Mouse (Mus musculus) cerebellum, adult 2 months (tissue): ENCODE results near the gene Spata13.

Source experiments
- CTCF ChIP-seq: fragments of 200-500 bp; IDR thresholded peaks from 2 replicates; pipeline ENCODE4 v1.5.1; 2011; ENCODE audit warnings: low read depth, mild to moderate bottlenecking, control low read depth, low read length, moderate library complexity, borderline replicate concordance; ENCODE audit not compliant: insufficient read depth
- POLR2A ChIP-seq: fragments of 200-500 bp; IDR thresholded peaks from 2 replicates; pipeline ENCODE4 v1.6.1; 2011; ENCODE audit warnings: low read length, control low read depth, borderline replicate concordance; ENCODE audit not compliant: insufficient read depth

- TF ChIP-seq POLR2A, result no peak
- no peak for TF ChIP-seq CTCF
Measured at GRCm38 (mm10) chr14:60764526-60764925, 130.7 kb downstream of the Spata13 start.
